Mouse (Mus musculus): Measurements from ENCODE around the gene Stmnd1. TPM values are rescaled to one million over a fixed set of nuclear protein-coding genes. Genes with fewer than 3 reads are reported as not detected.

Gene Stmnd1
- polyA plus RNA-seq, 1 experiment from 2014 or later = 4.2 TPM

DNA sequence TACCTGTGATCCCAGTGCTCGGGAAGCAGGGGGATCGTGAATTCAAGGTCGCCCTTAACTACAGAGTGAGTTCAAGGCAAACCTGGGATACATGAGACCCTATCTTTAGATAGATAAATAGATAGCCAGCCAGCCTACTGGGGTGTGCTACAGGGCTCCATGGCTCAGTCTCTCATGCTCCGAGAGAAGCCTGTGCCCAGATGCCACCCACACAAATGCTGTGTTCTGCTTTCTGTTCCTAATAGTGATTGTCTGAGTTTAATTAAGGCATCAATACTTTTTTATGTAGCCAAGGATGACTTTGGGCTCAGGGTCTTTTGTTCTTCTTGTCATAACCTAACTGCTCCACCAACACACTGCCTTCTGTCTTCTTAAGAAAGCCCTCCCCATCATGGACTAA lies 2.2 kb downstream of the Stmnd1 start:
- no peak overlapping the region for H3K9ac ChIP-seq (replicated peaks; ENCODE audit: low read depth)
- DNase-seq (ENCODE audit: low spot score) (no peak), ATAC-seq (no peak)
- H3K9me3 ChIP-seq (ENCODE audit: low read length) = no peaks in the 10 kb centered on the region
- no peaks in the 10 kb centered on the region for H3K27me3 ChIP-seq (replicated peaks; ENCODE audit: insufficient read depth, low read length)
- no peak overlapping the region for H3K4me3 ChIP-seq (ENCODE audit: low read depth, low read length)
- 95% methylated on average over 4 of the region's 4 CpGs for WGBS
- H3K27ac ChIP-seq (ENCODE audit: low read length) = no peak overlapping the region
- H3K4me1 ChIP-seq (ENCODE audit: insufficient read depth, low read depth, low read length) = no peaks in the 10 kb centered on the region
- TF ChIP-seq EP300 (IDR thresholded peaks at IDR 0.05) = no peak
- no peak for TF ChIP-seq CTCF (IDR thresholded peaks at IDR 0.05)
- no peaks in the 10 kb centered on the region for H3K36me3 ChIP-seq (ENCODE audit: insufficient read depth, low read length)
- no peak overlapping the region for H3K4me2 ChIP-seq (replicated peaks; ENCODE audit: low read depth, low read length)

DNA sequence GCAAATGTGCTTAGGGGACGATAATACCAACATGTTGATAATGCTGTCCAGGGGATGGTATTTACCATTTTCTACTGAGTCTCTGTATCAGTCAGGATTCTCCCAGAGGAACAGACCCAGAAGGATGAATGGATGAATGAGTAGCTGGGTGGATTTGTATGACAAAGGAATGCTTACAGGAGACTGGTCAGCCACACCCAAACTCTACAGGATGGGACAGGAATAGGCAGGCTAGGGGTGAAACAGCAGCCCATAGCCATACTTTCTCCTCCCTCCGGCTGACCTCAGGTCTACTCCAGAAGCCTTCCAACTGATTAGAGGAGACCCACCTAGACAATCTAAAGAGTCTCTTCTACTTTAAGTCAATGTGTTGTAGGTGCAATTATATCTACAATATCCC lies 9.0 kb downstream of the Stmnd1 start:
- no peak for TF ChIP-seq CTCF (IDR thresholded peaks at IDR 0.05)
- no peak for TF ChIP-seq EP300 (IDR thresholded peaks at IDR 0.05)
- Histone ChIP-seq H3K36me3 (ENCODE audit: insufficient read depth, low read length) (no peaks in the 10 kb centered on the region), H3K9ac (replicated peaks; ENCODE audit: low read depth) (no peak overlapping the region), H3K27ac (ENCODE audit: low read length) (no peak overlapping the region), H3K4me2 (replicated peaks; ENCODE audit: low read depth, low read length) (no peak overlapping the region), H3K4me1 (ENCODE audit: insufficient read depth, low read depth, low read length) (no peaks in the 10 kb centered on the region), H3K9me3 (ENCODE audit: low read length) (no peaks in the 10 kb centered on the region), H3K27me3 (replicated peaks; ENCODE audit: insufficient read depth, low read length) (no peaks in the 10 kb centered on the region), H3K4me3 (ENCODE audit: low read depth, low read length) (no peak overlapping the region)
- no peak for ATAC-seq
- DNase-seq (ENCODE audit: low spot score) = no peak
- WGBS = 86% methylated on average over 2 of the region's 2 CpGs

DNA sequence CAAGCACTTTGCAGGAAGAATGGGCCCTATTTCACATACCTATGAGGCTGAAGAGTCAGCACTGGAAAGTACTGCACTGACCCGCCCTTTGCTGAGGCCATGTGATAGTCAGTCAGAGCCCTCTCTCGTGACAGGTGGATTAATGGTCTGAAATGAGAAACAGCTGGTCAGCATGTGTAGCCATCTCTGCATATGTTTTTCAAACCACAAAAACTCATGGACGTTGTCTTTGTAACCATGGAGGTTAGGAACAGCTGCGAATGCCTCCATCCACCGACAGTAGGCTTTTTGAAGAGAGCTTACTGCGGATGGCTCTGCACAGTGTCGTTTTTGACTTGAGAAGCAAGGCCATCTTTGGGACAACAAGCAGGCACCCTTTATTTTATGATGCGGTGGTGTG lies 14.3 kb downstream of the Stmnd1 start:
- DNase-seq (ENCODE audit: low spot score) = no peak
- WGBS = 73% methylated on average over 8 of the region's 8 CpGs
- TF ChIP-seq CTCF (IDR thresholded peaks at IDR 0.05) (no peak), EP300 (IDR thresholded peaks at IDR 0.05) (no peak)

DNA sequence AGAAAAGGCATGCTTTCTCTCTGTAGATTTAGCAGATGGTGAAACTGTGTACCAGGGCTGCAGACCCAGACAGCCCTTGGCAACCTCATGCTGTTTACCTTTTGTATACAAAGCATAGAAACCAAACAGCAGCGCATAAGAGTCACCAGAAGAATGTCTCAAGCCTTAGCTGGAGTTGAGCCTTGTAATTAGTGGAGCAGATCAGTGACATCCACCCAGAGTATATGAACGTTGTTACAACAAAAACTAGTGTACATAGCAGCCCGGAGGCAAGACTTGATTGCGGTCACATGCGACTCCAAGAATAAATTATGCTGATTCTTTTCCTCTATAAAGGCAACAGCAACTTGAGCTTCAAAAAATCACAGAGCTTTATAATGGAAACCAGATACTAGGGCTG lies 14.9 kb downstream of the Stmnd1 start:
- Histone ChIP-seq H3K9me3 (ENCODE audit: low read length) (no peaks in the 10 kb centered on the region), H3K4me2 (replicated peaks; ENCODE audit: low read depth, low read length) (no peak overlapping the region), H3K4me1 (ENCODE audit: insufficient read depth, low read depth, low read length) (no peaks in the 10 kb centered on the region), H3K9ac (replicated peaks; ENCODE audit: low read depth) (no peak overlapping the region), H3K27me3 (replicated peaks; ENCODE audit: insufficient read depth, low read length) (no peaks in the 10 kb centered on the region), H3K36me3 (ENCODE audit: insufficient read depth, low read length) (no peaks in the 10 kb centered on the region), H3K27ac (ENCODE audit: low read length) (no peak overlapping the region), H3K4me3 (ENCODE audit: low read depth, low read length) (no peak overlapping the region)
- 84% methylated on average over 5 of the region's 5 CpGs for WGBS
- TF ChIP-seq EP300 (IDR thresholded peaks at IDR 0.05) (no peak), CTCF (IDR thresholded peaks at IDR 0.05) (no peak)
- DNase-seq (ENCODE audit: low spot score) (no peak), ATAC-seq (no peak)

More for the DNA sequence above, 14.3 kb downstream of the Stmnd1 start:
- Histone ChIP-seq H3K4me2 (replicated peaks; ENCODE audit: low read depth, low read length) (no peak overlapping the region), H3K36me3 (ENCODE audit: insufficient read depth, low read length) (no peaks in the 10 kb centered on the region), H3K4me3 (ENCODE audit: low read depth, low read length) (no peak overlapping the region), H3K9ac (replicated peaks; ENCODE audit: low read depth) (no peak overlapping the region), H3K27me3 (replicated peaks; ENCODE audit: insufficient read depth, low read length) (no peaks in the 10 kb centered on the region), H3K9me3 (ENCODE audit: low read length) (no peaks in the 10 kb centered on the region), H3K27ac (ENCODE audit: low read length) (no peak overlapping the region), H3K4me1 (ENCODE audit: insufficient read depth, low read depth, low read length) (no peaks in the 10 kb centered on the region)
- no peak for ATAC-seq

DNA sequence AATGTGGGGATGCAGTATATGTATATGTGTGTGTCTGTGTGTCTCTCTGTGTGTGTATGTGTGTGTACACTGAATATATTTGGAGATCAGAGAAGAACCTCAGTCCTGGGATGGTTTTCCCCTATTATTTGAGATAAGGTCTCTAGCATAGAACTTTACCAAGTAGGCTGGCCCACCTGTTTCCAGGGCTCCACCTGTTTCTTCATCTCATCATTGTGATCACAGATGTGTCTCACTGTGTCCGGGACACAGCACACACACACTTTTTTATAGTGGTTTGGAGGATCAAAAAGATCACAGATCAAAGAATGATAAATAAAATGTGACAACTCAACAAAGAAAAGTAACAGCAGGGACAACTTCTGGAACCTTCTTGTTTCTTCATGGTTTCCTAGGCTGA lies 17.0 kb downstream of the Stmnd1 start:
- 58% methylated on average over 1 of the region's 1 CpGs for WGBS

DNA sequence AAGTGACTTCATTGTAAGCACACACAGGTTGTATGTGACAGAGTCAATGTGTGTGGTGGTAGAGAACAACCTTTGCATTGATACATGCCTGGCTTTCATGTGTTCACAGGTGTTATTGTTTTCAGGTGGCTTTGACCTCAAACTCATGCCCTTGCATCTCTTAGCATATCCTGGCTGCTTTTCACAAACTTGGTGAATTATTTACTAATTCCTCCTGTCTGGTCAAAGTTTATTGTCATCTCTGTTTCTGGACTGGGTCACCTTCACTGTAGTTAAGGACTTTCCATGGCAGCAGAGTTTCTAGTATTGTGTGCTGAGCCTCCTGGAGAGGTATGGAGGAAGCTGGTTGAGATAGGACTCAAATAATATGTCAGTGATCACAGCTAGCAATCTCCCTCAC lies 20.8 kb downstream of the Stmnd1 start:
- Histone ChIP-seq H3K27ac (ENCODE audit: low read length) (no peak overlapping the region), H3K4me2 (replicated peaks; ENCODE audit: low read depth, low read length) (no peak overlapping the region), H3K4me3 (ENCODE audit: low read depth, low read length) (no peak overlapping the region), H3K36me3 (ENCODE audit: insufficient read depth, low read length) (no peaks in the 10 kb centered on the region), H3K9ac (replicated peaks; ENCODE audit: low read depth) (no peak overlapping the region), H3K4me1 (ENCODE audit: insufficient read depth, low read depth, low read length) (no peaks in the 10 kb centered on the region), H3K27me3 (replicated peaks; ENCODE audit: insufficient read depth, low read length) (no peaks in the 10 kb centered on the region), H3K9me3 (ENCODE audit: low read length) (no peaks in the 10 kb centered on the region)
- ATAC-seq = no peak
- no peak for DNase-seq (ENCODE audit: low spot score)
- TF ChIP-seq EP300 (IDR thresholded peaks at IDR 0.05) (no peak), CTCF (IDR thresholded peaks at IDR 0.05) (no peak)

More for the DNA sequence above, 17.0 kb downstream of the Stmnd1 start:
- no peak for DNase-seq (ENCODE audit: low spot score)
- H3K9ac ChIP-seq (replicated peaks; ENCODE audit: low read depth) = no peak overlapping the region
- no peaks in the 10 kb centered on the region for H3K36me3 ChIP-seq (ENCODE audit: insufficient read depth, low read length)
- no peaks in the 10 kb centered on the region for H3K27me3 ChIP-seq (replicated peaks; ENCODE audit: insufficient read depth, low read length)
- ATAC-seq = no peak
- H3K4me1 ChIP-seq (ENCODE audit: insufficient read depth, low read depth, low read length) = no peaks in the 10 kb centered on the region
- no peak overlapping the region for H3K4me2 ChIP-seq (replicated peaks; ENCODE audit: low read depth, low read length)
- H3K9me3 ChIP-seq (ENCODE audit: low read length) = no peaks in the 10 kb centered on the region
- no peak overlapping the region for H3K4me3 ChIP-seq (ENCODE audit: low read depth, low read length)
- H3K27ac ChIP-seq (ENCODE audit: low read length) = no peak overlapping the region
- TF ChIP-seq EP300 (IDR thresholded peaks at IDR 0.05) = no peak
- TF ChIP-seq CTCF (IDR thresholded peaks at IDR 0.05) = no peak

DNA sequence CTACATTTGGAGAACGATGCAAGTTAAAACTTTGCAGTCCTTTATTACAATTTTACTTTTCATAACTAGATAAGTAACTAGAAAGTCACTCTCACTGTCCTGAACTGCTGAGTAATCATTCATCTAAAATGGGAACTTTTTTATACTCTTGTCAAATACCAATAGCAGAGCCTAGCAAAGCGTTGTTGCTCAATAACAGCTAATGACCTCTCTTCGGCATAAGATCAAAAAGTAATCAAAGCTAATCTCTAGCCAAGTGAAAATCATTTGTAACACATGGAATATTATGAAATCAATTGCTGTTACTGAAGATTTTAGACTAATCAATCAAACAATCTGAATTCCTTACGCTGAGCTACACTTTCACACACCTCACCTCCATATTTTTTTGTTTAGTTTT lies 24.2 kb downstream of the Stmnd1 start:
- Histone ChIP-seq H3K4me2 (replicated peaks; ENCODE audit: low read depth, low read length) (no peak overlapping the region), H3K27ac (ENCODE audit: low read length) (no peak overlapping the region), H3K4me1 (ENCODE audit: insufficient read depth, low read depth, low read length) (no peaks in the 10 kb centered on the region), H3K27me3 (replicated peaks; ENCODE audit: insufficient read depth, low read length) (no peaks in the 10 kb centered on the region), H3K4me3 (ENCODE audit: low read depth, low read length) (no peak overlapping the region), H3K36me3 (ENCODE audit: insufficient read depth, low read length) (no peaks in the 10 kb centered on the region), H3K9me3 (ENCODE audit: low read length) (no peaks in the 10 kb centered on the region), H3K9ac (replicated peaks; ENCODE audit: low read depth) (no peak overlapping the region)
- no peak for TF ChIP-seq CTCF (IDR thresholded peaks at IDR 0.05)
- no peak for TF ChIP-seq EP300 (IDR thresholded peaks at IDR 0.05)
- WGBS = 85% methylated on average over 4 of the region's 4 CpGs
- ATAC-seq = no peak
- DNase-seq (ENCODE audit: low spot score) = no peak
